Mouse (Mus musculus): ENCODE data around the gene Gm9913. TPM values are rescaled to one million over a fixed set of nuclear protein-coding genes. Genes with fewer than 3 reads are reported as not detected.

Gm9913 gene
- polyA plus RNA-seq, 1 experiment from 2014 or later = 0.66 TPM

- no peaks in the 10 kb centered on the region for H3K36me3 ChIP-seq (ENCODE audit: control insufficient read depth, insufficient read depth, low read length)
- no peak overlapping the region for H3K4me2 ChIP-seq (ENCODE audit: low read length)
- no peak overlapping the region for H3K27ac ChIP-seq (ENCODE audit: low read depth)
- ATAC-seq (replicated peaks; ENCODE audit: low FRiP score, low TSS enrichment, low read depth) (no peak), DNase-seq (ENCODE audit: low spot score) (no peak)
- WGBS = 66% methylated on average over 1 of the region's 1 CpGs
- H3K27me3 ChIP-seq (replicated peaks; ENCODE audit: control insufficient read depth, insufficient read depth, low read length) = no peaks in the 10 kb centered on the region
- no peak overlapping the region for H3K9ac ChIP-seq (ENCODE audit: low read length)
- no peaks in the 10 kb centered on the region for H3K4me1 ChIP-seq (replicated peaks; ENCODE audit: control insufficient read depth, insufficient read depth, low read length)
- H3K9me3 ChIP-seq (ENCODE audit: control insufficient read depth, low read length) = no peaks in the 10 kb centered on the region
- no peak overlapping the region for H3K4me3 ChIP-seq (ENCODE audit: low read depth, low read length)
Measured at GRCm38 (mm10) chr2:125548806-125549578, 44.1 kb downstream of the Gm9913 start.

DNA sequence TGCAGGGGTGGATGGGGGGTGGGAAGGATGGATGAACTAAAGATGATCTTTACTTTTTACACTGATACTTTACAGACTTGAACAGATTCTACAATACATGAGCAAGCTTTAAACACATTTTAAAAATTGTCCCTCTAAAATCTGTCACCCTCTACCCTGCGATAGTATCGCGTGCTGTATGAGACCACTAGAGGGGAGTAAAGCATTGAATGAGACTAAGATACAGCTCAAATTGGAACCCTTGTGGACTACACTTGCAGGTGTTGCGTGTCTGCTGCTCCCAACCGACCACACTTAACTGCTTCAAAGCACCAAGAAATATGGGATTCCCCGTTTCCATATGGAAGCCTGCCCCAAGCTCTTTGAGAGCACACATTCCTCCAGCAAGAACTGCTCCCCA lies 50.9 kb downstream of the Gm9913 start:
- DNase-seq (ENCODE audit: low spot score) (no peak), ATAC-seq (replicated peaks; ENCODE audit: low FRiP score, low TSS enrichment, low read depth) (no peak)
- no peaks in the 10 kb centered on the region for H3K36me3 ChIP-seq (ENCODE audit: control insufficient read depth, insufficient read depth, low read length)
- no peak overlapping the region for H3K9ac ChIP-seq (ENCODE audit: low read length)
- H3K27me3 ChIP-seq (replicated peaks; ENCODE audit: control insufficient read depth, insufficient read depth, low read length) = no peaks in the 10 kb centered on the region
- WGBS = 72% methylated on average over 6 of the region's 6 CpGs
- no peak overlapping the region for H3K4me2 ChIP-seq (ENCODE audit: low read length)
- no peak overlapping the region for H3K27ac ChIP-seq (ENCODE audit: low read depth)
- no peak overlapping the region for H3K4me3 ChIP-seq (ENCODE audit: low read depth, low read length)
- H3K9me3 ChIP-seq (ENCODE audit: control insufficient read depth, low read length) = no peaks in the 10 kb centered on the region
- H3K4me1 ChIP-seq (replicated peaks; ENCODE audit: control insufficient read depth, insufficient read depth, low read length) = no peaks in the 10 kb centered on the region

Other genes with a start within 250 kb of the Gm9913 start
- 41.8 and 45.1 TPM in 2 replicates for gene Fbn1, start 2.9 kb downstream of the Gm9913 start, polyA plus RNA-seq (2014; fragmentation: Nextera tagmentation; extraction: Ambion mirVana)
- 6.3 and 6.8 TPM in 2 replicates for gene Cep152, start 120.0 kb downstream of the Gm9913 start, polyA plus RNA-seq (2014; fragmentation: Nextera tagmentation; extraction: Ambion mirVana)
- 155 and 160 TPM in 2 replicates for gene Eid1, start 168.0 kb downstream of the Gm9913 start, polyA plus RNA-seq (2014; fragmentation: Nextera tagmentation; extraction: Ambion mirVana)
- 2.5 and 2.6 TPM in 2 replicates for gene Shc4, start 219.1 kb downstream of the Gm9913 start, polyA plus RNA-seq (2014; fragmentation: Nextera tagmentation; extraction: Ambion mirVana)

Data from intestine, embryonic 14.5 days (tissue).